Mouse (Mus musculus): ENCODE results near the gene Ugt1a6a.

Ugt1a6a gene

DNA sequence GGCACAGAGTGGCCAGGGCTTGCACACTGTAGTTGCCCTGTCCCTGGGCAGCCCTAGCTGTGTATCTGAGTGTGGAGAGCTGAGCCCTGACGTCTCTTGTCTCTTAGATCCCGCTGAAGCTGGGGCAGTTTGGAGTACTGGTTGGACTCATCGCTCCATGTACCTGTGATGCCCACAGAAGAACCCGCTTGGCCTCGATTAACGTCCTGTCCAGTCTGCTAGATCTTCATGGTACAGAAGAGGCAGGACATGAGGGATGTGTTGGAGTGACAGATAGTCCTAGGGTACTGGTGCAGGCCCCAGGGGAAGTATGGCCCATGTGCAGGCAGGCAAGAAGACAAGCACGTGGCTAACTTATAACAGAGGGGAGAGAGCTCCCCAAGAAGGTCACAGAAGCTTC lies 115.0 kb downstream of the Ugt1a6a start:
- no peak for DNase-seq (ENCODE audit: low spot score in 2 of 2)

DNA sequence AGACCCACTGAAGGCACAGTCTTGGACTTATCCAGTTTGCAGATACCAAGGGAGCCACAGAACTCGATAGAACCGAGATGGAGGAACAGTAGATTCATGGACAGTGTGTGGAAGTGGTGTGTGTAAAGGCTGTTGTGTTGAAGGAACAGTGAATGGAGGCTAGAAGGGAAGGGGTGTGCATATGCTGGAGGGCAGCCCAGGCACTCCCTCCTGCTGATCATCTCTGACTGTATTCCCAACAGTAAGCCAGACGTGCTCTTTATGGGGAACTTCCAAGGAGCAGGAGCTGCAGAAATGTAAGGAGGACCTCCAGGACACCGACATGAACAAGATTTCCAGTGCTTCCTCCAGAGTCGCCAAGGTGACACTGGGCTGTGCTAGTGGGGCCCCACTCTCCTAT lies 115.4 kb downstream of the Ugt1a6a start:
- DNase-seq (ENCODE audit: low spot score in 2 of 2), result no peak

DNA sequence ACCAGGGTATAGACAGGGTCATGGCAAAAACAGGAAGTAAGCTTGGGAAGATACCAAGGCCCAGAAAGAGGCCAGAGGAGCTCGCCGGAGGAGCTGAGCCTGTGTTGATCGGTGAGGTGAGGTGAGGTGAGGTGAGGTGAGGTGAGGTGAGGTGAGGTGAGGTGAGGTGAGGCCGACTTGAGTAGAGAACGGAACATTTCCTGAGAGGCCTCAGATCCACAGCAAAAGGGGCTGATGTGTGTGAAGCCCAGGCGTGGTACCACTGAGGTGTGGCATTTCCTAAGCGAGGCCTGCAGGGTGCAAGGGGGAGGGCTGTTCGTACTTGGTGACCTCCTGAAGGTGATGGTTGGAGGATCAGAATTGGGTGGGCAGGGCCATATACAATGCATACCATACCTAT lies 118.5 kb downstream of the Ugt1a6a start:
- no peak for DNase-seq (ENCODE audit: low spot score in 2 of 2)

DNA sequence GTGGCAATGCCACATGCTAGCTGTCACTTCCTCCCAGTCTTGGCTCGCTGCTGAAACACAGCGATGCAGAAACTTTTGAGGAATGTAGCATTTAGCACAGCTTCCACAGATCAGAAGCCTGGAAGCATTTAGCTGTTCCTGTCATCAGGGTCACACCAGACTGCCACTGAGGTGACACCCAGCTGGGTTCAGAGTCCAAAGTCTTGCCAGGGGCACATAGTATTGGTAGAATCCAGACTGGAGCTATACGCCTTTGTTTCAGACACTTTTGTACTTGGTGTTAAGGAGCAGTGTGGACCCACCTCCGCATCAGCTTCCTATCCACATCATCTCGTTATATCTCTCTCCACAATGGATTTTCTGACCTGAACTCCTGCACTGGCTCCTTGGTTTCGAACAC lies 118.9 kb downstream of the Ugt1a6a start:
- no peak for DNase-seq (ENCODE audit: low spot score in 2 of 2)

DNA sequence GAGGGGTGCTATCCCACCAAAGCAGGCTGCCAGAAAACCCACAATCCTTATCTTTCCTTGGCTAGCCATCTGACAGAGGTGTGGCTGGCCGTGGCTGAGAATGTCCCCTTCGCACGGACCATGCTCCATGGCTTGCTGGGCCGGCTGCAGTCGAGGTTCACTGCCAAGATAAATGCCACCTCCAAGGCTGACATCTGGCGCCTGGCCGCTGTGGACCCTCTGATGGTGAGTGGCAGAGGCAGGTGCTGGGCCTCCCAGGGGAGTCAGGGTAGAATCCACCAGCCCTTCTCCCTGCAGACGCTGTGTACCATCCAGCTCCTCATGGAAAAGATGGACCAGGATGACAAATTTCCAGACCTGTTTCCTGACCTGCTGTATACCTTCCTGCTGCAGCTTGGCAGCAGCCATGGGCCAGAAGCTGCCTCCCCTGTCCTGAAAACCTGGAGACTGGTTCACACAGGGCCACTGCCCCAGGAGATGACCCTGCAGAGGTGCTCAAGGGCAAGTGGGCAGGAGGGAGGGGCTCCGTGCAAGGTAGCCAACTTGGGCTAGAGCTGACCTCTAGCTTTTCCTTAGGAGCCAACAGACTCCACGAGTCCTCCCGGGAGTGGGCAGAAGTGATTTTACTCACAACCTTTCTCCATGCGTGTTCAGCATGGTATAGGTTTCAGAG lies 120.3 kb downstream of the Ugt1a6a start:
- DNase-seq (ENCODE audit: low spot score in 2 of 2), result no peak

DNA sequence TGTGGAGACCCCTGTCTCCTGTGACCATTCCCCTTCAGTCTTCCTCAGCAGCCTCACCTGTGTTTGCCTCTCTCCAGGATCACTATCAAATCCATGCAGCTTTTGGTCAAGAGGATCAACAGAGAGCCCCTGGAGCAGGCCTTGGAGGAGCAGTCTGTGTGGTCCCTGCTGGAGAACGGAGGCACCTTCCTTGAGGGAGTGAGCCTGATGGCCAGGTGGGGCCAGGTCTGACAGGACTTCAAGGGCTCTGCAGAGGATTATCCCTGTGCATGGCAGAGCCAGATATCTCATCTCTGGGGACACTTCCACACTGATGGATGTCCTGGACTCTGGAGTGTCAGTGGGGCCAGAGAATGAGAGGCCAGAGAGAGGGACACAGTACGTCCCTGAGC lies 120.9 kb downstream of the Ugt1a6a start:
- DNase-seq (ENCODE audit: low spot score in 2 of 2), result no peak

DNA sequence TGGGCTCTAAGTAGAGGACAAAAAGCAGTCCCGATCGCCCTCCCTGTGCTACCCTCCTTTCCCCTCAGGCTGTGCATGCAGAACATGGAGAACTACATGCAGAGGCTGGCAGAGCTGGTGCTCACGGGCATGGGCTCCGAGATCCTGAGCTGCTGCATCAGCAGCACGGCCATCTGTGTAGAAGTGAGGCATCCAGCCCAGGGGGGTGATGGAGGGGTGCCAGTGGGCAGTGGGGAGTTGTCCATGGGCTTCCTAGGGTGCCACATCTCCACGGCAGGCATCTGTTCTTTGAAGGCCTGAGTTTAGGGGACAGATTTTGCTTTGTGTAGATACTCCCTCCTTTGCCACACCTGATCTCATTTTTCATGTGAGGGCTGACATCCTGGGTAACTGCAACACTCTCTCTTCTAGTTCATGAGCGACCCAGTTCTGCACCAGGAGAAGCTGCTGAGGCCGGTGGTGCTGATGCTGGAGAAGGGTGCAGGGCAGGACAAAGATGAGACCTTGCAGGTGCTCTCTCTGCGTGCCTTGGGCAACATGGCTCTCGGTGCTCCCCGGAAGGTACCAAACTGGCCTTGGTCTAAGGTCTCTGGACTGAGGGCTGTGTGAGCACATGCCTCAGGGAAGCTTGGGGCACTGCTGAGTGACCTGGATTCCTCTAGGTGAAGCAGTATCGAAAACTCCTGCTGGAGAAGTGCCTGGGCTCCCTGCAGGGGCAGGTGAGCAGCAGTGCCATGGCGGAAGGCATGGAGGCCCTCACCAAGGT lies 121.6 kb downstream of the Ugt1a6a start:
- DNase-seq (ENCODE audit: low spot score in 2 of 2), result no peak

DNA sequence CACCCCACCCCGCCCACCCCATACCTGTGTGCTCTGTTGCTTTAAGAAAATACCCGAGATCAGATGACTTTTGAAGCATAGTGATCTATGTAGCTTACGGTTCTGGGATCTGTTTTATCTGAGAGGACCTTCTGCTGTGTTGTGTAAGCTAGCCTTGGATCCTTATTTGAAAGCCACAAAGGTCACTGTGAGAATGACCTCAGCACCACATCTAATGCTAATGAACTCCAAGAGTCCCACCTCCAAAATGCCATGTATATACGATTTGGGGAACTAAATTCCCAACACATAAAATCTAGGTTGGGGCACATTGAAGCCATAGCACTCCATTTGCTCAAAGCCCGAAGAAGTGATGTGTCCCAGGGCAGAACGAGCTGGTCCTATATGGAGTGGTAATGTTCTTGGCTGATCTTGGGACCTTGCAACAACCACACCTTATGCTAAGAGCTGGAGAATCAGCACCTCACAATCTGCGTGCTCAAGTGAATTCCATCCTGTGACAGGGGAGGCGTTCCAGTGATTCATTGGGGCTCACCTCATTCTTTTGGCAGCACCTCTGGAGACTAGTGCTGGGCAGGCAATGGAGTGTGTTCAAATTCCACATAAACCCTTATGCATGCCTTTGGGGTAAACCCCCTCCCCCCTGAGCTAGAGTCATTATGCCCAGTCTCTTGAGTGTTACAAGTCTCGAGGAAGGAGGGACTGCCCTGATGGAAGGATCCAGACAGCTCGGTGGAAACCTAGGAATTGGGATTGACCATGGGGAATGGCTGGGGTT lies 122.5 kb downstream of the Ugt1a6a start:
- DNase-seq (ENCODE audit: low spot score in 2 of 2), result no peak

DNA sequence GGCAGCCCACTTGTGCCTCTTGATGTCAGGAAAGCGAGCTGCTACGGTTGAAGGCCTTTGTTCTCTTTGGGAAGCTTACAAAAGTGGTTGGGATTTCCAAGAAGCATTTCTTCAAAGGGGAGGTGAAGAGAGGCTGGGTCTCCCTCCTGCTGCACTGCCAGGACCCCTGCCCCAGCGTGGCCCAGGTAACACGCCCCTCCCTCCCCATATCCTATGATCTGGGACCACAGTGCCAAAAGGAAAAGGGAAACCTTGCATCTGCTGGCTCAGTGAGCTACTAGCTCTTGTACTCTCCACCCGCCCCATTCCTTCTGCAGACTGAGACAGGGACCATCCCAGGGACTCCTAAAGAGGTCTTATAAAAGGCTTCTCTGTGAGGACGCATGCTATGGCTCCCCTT lies 123.1 kb downstream of the Ugt1a6a start:
- DNase-seq (ENCODE audit: low spot score in 2 of 2), result no peak

DNA sequence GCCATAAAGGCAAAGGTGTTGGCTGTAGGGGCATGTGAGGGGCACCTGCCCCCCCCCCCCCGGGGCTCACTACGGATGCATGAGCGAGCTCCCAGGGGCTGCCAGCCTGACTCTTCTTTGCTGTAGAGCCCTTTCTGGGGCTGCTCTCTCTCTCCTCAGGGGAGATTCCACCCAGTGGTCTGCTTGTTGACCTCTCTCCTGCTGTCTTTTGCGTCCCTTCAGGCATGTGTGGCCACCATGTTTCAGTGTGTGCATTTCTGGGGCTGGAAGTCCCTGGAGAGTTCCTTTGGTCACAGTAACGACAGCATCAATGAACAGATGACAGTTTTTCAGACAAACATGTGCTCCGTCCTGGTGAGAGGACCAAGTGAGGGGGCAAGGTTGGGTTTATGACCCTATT lies 123.8 kb downstream of the Ugt1a6a start:
- peak in 1 of 2 experiments; percentile 17 for DNase-seq (ENCODE audit: low spot score in 2 of 2)

DNA sequence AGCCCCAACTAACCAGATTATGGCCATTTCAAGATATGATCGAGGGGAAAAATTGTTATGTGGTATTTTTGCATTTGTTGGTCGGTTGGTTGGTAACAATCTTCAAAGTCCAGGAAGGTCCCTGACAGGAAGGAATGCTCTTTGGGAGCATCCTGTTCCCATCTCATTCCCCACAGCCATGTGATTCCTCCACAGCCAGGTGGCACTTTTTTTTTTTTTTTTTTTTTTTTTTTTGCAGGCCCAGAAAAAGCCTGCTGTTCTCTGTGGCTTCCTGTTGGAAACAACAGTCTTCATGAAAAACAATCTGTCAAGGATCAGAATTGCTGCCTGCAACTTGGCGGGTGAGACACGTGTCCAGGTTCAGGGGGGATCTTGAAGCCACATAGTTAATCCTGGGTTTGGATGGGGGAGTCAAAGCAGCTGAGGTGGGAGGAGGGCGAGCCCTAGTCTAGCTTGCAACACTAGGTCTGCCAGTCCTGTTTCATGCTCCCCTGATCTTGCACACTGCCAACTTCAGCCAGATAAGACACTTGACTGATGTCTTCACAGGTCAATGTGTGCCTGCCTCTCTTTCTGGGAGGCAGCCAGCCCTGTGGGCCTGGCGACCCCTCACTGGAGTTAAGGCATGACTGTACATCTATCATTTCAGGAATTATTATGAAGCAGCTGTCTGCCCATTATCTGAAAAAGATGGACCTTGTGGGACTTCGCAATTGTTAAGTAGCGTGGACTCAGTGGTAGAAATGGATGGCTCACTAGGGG lies 124.5 kb downstream of the Ugt1a6a start:
- no peak for DNase-seq (ENCODE audit: low spot score in 2 of 2)

DNA sequence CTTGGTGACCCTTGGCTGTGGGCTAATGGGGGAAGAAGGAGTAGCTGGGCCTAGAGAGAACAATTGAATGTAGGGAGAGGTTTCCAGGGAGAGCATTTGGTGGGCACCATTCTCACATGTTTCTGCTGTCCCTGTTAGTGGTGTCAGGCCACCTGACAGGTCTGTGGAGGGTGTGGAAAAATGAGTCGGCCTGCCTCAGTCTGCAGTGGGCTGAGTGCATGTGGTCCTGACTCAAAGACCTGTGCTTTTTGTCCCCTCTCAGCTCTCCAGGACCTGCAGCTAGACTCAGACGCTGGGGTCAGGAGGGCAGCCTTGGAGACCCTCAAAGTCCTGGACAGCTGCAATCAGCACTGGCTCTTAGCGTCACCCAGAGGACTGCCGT lies 125.0 kb downstream of the Ugt1a6a start:
- DNase-seq (ENCODE audit: low spot score in 2 of 2), result no peak

DNA sequence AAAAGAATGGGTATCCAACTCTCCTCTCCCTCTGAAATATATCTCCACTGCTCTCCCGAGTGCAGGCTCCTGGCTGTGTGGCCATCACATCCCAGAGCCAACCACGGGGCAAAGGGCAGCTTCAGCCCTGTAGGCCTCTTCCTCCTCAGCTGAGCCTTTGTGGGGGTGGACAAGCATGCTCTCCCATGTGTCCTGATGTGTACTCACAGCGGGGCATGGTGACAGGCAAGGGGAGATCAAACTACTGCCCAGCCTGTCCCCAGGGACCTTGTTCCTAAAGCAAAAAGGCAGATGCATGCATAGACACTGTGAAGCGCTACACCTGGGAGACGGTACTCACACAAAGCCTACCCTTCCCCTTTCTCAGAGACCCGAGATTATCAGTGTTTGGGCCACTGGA lies 125.5 kb downstream of the Ugt1a6a start:
- DNase-seq (ENCODE audit: low spot score in 2 of 2), result no peak

DNA sequence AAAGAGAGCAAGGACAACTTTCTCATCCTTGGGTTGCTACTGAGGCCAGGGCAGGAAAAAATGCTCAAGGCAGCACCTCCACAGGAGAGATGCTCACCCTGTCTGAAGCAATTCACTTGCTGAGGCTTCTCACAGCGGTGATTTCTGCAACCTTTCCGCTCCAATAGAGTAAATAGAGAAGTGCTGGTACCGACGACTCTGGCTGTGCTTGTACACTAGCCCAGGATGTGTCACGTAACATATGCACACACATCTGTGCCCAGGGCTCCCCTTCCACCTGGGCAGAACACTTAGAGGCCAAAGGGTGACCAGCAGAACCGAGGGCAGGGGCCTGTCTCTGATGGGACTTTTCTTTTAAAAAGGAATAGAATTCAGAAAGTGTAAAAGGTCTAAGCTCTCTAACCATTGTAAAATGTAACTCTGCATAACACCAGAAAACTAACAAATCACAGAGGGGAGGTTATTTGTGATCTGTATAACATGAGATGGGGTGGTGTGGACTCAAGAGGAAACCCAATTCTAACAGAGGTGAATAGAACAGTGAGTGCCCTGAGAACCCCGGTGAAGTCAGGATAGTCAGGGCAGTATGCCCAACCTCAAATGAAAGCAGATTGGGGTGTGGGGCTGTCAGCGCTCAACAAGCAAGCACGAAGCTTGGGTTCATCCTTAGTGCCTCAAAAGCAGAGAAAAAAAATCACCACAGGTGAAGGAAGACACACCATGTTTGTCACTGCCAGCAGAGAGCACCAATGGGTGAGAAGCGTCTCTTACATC lies 126.2 kb downstream of the Ugt1a6a start:
- DNase-seq (ENCODE audit: low spot score in 2 of 2), result no peak

DNA sequence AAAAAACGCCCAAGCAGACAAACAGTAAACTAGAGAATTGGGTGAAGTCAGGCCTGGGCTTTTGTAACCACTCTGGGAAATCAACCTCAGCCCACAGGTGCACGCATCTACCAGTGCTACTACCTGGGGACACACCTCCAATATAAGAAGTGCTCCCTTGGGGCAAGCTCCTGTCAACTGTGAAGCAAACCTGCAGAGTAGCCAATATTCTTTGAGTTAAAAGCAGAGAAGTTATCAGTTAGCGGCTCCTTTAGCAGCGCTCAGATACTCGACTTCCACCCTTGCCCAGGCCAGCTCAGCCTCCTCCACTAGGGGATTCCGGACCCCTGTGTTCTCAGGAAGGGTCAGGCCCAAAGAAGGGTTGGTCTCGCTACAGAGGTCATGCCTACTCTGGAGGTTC lies 127.1 kb downstream of the Ugt1a6a start:
- DNase-seq (ENCODE audit: low spot score in 2 of 2), result no peak

DNA sequence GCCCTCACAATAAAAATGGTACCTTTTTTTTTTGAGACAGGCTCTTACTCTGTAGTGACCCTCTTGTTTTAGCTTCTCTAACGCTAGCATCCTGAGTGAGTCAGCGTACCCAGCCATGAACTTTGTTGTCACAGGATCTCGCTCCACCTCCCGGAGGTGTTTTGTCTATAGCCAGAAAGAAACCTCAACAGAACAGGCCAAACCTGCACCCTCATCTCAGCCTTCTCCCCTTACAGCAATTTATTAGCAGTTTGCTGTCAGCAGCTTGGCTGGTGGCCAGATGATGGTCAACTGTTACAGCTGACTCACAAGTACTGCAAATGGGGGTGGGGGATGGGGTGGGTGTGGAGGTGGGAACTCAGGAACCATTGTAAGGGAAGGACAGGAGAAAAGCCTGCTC lies 127.6 kb downstream of the Ugt1a6a start:
- no peak for DNase-seq (ENCODE audit: low spot score in 2 of 2)

DNA sequence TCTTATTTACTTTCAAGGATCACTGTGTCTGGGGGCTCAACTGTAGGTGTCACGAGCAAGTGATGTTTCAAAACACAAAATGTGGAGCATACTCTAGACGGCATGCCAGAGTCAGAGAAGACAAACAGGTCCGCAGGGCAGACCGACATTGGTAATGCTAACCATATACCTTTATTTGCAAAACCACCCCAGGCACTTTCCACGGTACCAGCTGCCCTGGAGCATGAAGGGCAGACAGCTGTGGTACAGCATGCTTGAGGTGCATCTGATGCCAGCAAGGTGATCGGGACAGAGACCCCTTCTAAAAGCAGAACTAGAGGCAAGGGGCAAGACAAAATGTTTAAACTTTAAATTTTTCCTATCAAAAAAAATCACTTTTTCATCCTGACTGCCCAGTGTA lies 128.4 kb downstream of the Ugt1a6a start:
- DNase-seq (ENCODE audit: low spot score in 2 of 2), result no peak

DNA sequence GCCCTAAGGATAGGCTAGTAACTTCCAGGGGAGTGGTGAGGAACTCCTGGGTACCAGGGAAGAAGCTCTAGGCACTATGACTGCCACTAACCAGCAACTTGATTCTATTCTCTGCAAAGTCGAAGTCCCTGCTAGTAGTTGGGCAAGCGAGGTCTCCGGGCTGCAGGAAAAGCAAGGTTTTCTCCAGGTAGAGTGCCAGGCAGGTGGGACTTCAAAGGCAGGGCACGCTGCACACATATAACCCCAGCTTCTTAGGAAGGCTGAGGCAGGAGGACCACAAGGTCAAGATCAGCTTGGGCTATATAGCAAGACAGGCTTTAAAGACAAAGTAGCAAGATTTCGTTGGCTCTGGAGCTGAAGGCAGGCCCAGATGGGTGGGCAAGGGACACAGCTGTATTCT lies 129.2 kb downstream of the Ugt1a6a start:
- no peak for DNase-seq (ENCODE audit: low spot score in 2 of 2)

DNA sequence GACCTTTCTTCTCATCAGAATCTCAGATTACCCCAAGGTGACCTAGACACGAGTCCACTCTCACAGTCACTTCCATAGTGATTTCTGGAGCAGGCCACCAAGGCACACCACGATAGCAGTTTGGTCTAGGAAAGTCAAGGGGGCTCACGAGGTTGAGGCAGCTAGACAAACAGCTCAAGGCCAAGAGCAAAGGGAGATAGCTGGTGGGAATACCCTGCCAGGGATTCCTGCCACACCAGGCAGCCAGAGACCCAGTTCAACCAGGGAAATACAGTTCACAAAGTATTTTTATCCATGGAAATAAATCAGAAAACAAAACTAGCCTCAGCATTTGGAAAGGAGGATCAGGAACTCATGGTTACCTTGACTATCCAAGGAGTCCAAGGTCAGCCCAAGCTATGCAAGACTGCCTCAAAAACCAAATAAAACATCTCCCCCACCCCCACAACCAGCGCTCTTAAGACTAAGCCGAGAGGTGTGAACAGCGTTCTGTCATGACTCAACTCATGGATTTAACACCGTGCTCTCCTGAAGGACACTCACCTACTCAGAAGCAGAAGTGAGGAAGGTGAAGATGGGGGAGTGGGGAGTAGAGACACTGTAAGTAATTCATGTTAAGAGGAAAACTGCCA lies 129.7 kb downstream of the Ugt1a6a start:
- no peak for DNase-seq (ENCODE audit: low spot score in 2 of 2)

DNA sequence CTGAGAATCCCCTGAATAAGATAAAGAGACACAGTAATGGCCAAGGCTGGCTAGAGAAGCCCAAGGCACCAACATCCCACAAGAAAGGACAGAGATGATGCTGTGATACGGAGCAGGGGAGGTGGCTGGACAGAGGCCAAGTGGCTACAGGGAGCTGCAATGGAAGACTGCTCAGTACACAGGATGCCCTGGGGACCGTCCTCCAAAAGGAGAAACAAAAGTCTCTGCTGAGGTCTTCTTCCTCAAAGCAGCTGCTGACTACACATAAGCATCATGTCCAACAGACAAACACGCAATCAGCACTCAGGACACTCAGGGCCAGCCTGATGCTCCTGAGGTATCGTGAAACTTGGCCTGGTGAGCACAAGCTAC lies 130.2 kb downstream of the Ugt1a6a start:
- DNase-seq (ENCODE audit: low spot score in 2 of 2), result no peak

DNA sequence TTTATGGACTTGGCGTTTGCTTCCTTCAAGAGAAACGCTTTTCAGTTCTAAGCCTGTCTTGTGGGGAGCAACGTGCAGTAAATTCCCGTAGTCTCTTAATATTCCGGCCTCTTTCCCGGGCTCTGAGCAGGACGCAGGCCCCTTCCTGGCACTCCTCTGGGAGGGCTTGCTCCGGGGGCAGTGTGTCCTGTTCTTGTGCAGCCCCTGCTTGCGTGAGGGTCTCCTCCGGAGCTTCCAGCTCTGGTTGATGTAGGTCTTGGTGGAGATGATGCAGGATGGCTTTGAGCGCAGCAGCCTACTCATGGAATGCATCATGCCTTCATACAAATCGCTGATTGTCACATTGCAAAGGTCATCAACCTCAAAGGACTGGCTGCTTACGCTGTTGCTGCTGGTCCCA lies 131.5 kb downstream of the Ugt1a6a start:
- no peak for DNase-seq (ENCODE audit: low spot score in 2 of 2)

All from frontal cortex, postnatal 10 days (tissue).